Mouse (Mus musculus) CH12.LX (cell line): ENCODE data around the gene Rusc1. TPM values are rescaled to one million over a fixed set of nuclear protein-coding genes. Genes with fewer than 3 reads are reported as not detected.

Source experiments
- DNase-seq: peaks from one replicate; pipeline ENCODE4 v3.0.0-alpha.2; 2013; ENCODE audit errors: extremely low read depth
- H3K27ac ChIP-seq: 2 replicates; pipeline ENCODE4 v1.5.1; 2012; ENCODE audit warnings: low read depth, mild to moderate bottlenecking, control low read depth, moderate library complexity; ENCODE audit not compliant: insufficient read depth
- H3K27me3 ChIP-seq: replicated peaks from 2 replicates; pipeline ENCODE3; 2012; ENCODE audit warnings: inconsistent platforms
- H3K36me3 ChIP-seq, 2 experiments: replicated peaks in 1 of 2; 2 replicates each; pipeline versions ENCODE3 to v1.6.1; 2012; ENCODE audit warnings: inconsistent platforms in 1 of 2, low read length in 1 of 2, mild to moderate bottlenecking in 1 of 2, mixed read lengths in 1 of 2, moderate library complexity in 1 of 2; ENCODE audit not compliant: control insufficient read depth in 1 of 2, insufficient read depth in 1 of 2
- H3K4me1 ChIP-seq, 2 experiments: 2 replicates each; pipeline ENCODE4 v1.6.1; 2012; ENCODE audit warnings: inconsistent platforms in 1 of 2, moderate library complexity in 1 of 2; ENCODE audit not compliant: insufficient read depth in 2 of 2, control insufficient read depth in 1 of 2
- H3K4me2 ChIP-seq: 2 replicates; pipeline ENCODE4 v1.6.1; 2012; ENCODE audit warnings: low read depth, mild to moderate bottlenecking, control low read depth; ENCODE audit not compliant: poor library complexity, insufficient read depth, severe bottlenecking
- H3K4me3 ChIP-seq, 3 experiments: fragments of 150-350 bp in 1 of 3; sonication (generic) in 1 of 3; replicated peaks in 1 of 3; 2 replicates each; pipeline versions ENCODE3 to v1.5.1; 2011 to 2012; ENCODE audit warnings: low read depth in 2 of 3, low read length in 2 of 3, mild to moderate bottlenecking in 2 of 3, moderate library complexity in 2 of 3, control low read depth in 1 of 3, improper control_type of control experiment in 1 of 3, inconsistent platforms in 1 of 3, mixed read lengths in 1 of 3; ENCODE audit not compliant: poor library complexity in 1 of 3
- H3K79me2 ChIP-seq: replicated peaks from 2 replicates; pipeline ENCODE4 v1.6.1; 2012; ENCODE audit warnings: mild to moderate bottlenecking, moderate library complexity; ENCODE audit not compliant: control insufficient read depth, poor library complexity, insufficient read depth, severe bottlenecking; ENCODE audit errors: extremely low read depth
- H3K9ac ChIP-seq: 2 replicates; pipeline ENCODE4 v1.6.1; 2012; ENCODE audit warnings: low read depth, mild to moderate bottlenecking, control low read depth, moderate library complexity; ENCODE audit not compliant: insufficient read depth
- H3K9me3 ChIP-seq: replicated peaks from 2 replicates; pipeline ENCODE3; 2012; ENCODE audit warnings: low read length, inconsistent platforms, mixed read lengths
- ETS1 ChIP-seq: conservative IDR thresholded peaks from 2 replicates; pipeline ENCODE4 v1.6.1; 2012; ENCODE audit warnings: low read depth, mild to moderate bottlenecking, inconsistent platforms, low read length, improper control_type of control experiment, moderate library complexity
- JUN ChIP-seq: IDR thresholded peaks from 2 replicates; pipeline ENCODE4 v1.6.1; 2011; ENCODE audit warnings: low read depth, mild to moderate bottlenecking, low read length, improper control_type of control experiment, moderate library complexity; ENCODE audit not compliant: insufficient read depth
- KAT2A ChIP-seq: IDR thresholded peaks from 2 replicates; pipeline ENCODE4 v1.6.1; 2012; ENCODE audit warnings: low read length, improper control_type of control experiment, inconsistent platforms; ENCODE audit not compliant: insufficient replicate concordance
- MAFK ChIP-seq: IDR thresholded peaks from 2 replicates; pipeline ENCODE4 v1.6.1; 2011; ENCODE audit warnings: low read length, improper control_type of control experiment; ENCODE audit not compliant: insufficient replicate concordance
- MAZ ChIP-seq: IDR thresholded peaks from 2 replicates; pipeline ENCODE4 v1.6.1; 2012; ENCODE audit warnings: low read depth, mild to moderate bottlenecking, inconsistent platforms, low read length, improper control_type of control experiment, moderate library complexity
- MEF2A ChIP-seq: IDR thresholded peaks from 2 replicates; pipeline ENCODE4 v1.6.1; 2014; ENCODE audit warnings: low read depth, mild to moderate bottlenecking, inconsistent platforms, low read length, improper control_type of control experiment, borderline replicate concordance
- MYC ChIP-seq: IDR thresholded peaks from 2 replicates; pipeline ENCODE4 v1.6.1; 2011; ENCODE audit warnings: low read depth, mild to moderate bottlenecking, improper control_type of control experiment, low read length
- RAD21 ChIP-seq: IDR thresholded peaks from 2 replicates; pipeline ENCODE4 v1.6.1; 2011; ENCODE audit warnings: low read depth, mild to moderate bottlenecking, low read length, improper control_type of control experiment, moderate library complexity
- SIN3A ChIP-seq: IDR thresholded peaks from 2 replicates; pipeline ENCODE4 v1.6.1; 2012; ENCODE audit warnings: low read length, improper control_type of control experiment, inconsistent platforms
- UBTF ChIP-seq: IDR thresholded peaks from 2 replicates; pipeline ENCODE4 v1.6.1; 2012; ENCODE audit warnings: low read depth, mild to moderate bottlenecking, inconsistent platforms, low read length, improper control_type of control experiment, moderate library complexity
- dilution Hi-C: fragments of 300-500 bp; cut with MboI; formaldehyde crosslinking; loops from 2 replicates; pipeline ENCODE4 v1.14.3; 2020; ENCODE audit warnings: low sequenced_read_pairs; ENCODE audit not compliant: extremely low pct_unique_long_range_greater_than_20kb, extremely low pct_ligation_motif_present
- in situ Hi-C: fragments of 300-500 bp; cut with MboI; formaldehyde crosslinking; loops from 3 replicates; pipeline ENCODE4 v1.14.3; 2019; ENCODE audit warnings: low sequenced_read_pairs, low pct_ligation_motif_present, low pct_unique_long_range_greater_than_20kb, mixed read lengths
- polyA plus RNA-seq: library from polyadenylated mRNA; unstranded; fragments of >175 nt; gene quantifications from 2 replicates; pipeline ENCODE4 v1.2.1, GENCODE M21; 2012; ENCODE audit warnings: low read depth; ENCODE audit not compliant: insufficient read length
- total RNA-seq, 2 experiments: library from RNA; depleted of rRNA; stranded (reverse); fragments of 300-350 nt in 1 of 2; fragments of >200 nt in 1 of 2; gene quantifications; 2 replicates each; pipeline ENCODE4 v1.2.3; 2012 to 2014

Gene Rusc1
- total and polyA plus RNA-seq, 3 experiments: 19.4 to 30.1 (median 19.7) TPM

- dilution Hi-C loops: no loop called here
- H3K27ac ChIP-seq: no peak overlapping the region
- no peak for TF ChIP-seq KAT2A
- TF ChIP-seq ETS1: no peak
- TF ChIP-seq MEF2A: no peak
- TF ChIP-seq MYC: no peak
- no peak for TF ChIP-seq RAD21
- TF ChIP-seq MAZ: no peak
- no peak for TF ChIP-seq MAFK
- no peak for TF ChIP-seq JUN
- no peak for TF ChIP-seq UBTF
- TF ChIP-seq SIN3A: no peak
- TF ChIP-seq, all 38 proteins: peak for 0
- Histone ChIP-seq H3K9me3 (no peaks in the 10 kb centered on the region), H3K36me3 (peaks cover 57 to 87% of the 10 kb centered on the region in 2 experiments), H3K4me1 (no peaks in the 10 kb centered on the region), H3K4me2 (no peak overlapping the region), H3K9ac (no peak overlapping the region), H3K4me3 (no peak overlapping the region), H3K79me2 (no peaks in the 10 kb centered on the region), H3K27me3 (no peaks in the 10 kb centered on the region)
- no peak for DNase-seq
- in situ Hi-C loops: loop anchor here (25.0 kb wide), 1 partner anchor 106 kb away; no protein-coding TSS in a partner anchor
Measured at GRCm38 (mm10) chr3:89043359-89043758, 49.8 kb downstream of the Rusc1 start.

Other genes starting within 250 kb of the Rusc1 start
Only the 20 nearest of the 21 such genes appear.
- 59.7 and 71.2 TPM in 2 replicates for gene Msto1, start 179.3 kb downstream of the Rusc1 start, total RNA-seq (2012; rRNA removed)
- gene Msto1, start 179.3 kb downstream of the Rusc1 start, total RNA-seq (2014; rRNA removed): 63.5 and 70.7 TPM in 2 replicates
- gene Msto1, start 179.3 kb downstream of the Rusc1 start, polyA plus RNA-seq: 70.2 and 72.7 TPM in 2 replicates
- gene Ash1l, start 142.7 kb downstream of the Rusc1 start, total RNA-seq (2012; rRNA removed): 5.7 and 5.8 TPM in 2 replicates
- 2.8 and 2.9 TPM in 2 replicates for gene Ash1l, start 142.7 kb downstream of the Rusc1 start, total RNA-seq (2014; rRNA removed)
- 9.3 and 9.7 TPM in 2 replicates for gene Ash1l, start 142.7 kb downstream of the Rusc1 start, polyA plus RNA-seq
- gene Dap3, start 142.1 kb downstream of the Rusc1 start, total RNA-seq (2012; rRNA removed): 114 and 128 TPM in 2 replicates
- gene Dap3, start 142.1 kb downstream of the Rusc1 start, total RNA-seq (2014; rRNA removed): 169 and 182 TPM in 2 replicates
- 145 and 151 TPM in 2 replicates for gene Dap3, start 142.1 kb downstream of the Rusc1 start, polyA plus RNA-seq
- gene Gm43738, start 7.8 kb upstream of the Rusc1 start, total RNA-seq (2012; rRNA removed): 0.13 TPM in 1 of 2 replicates, not detected in the other
- not detected in 2 replicates for gene Gm43738, start 7.8 kb upstream of the Rusc1 start, total RNA-seq (2014; rRNA removed)
- not detected in 2 replicates for gene Gm43738, start 7.8 kb upstream of the Rusc1 start, polyA plus RNA-seq
- gene Fdps, start 8.6 kb upstream of the Rusc1 start, total RNA-seq (2012; rRNA removed): 243 and 244 TPM in 2 replicates
- 490 and 572 TPM in 2 replicates for gene Fdps, start 8.6 kb upstream of the Rusc1 start, total RNA-seq (2014; rRNA removed)
- gene Fdps, start 8.6 kb upstream of the Rusc1 start, polyA plus RNA-seq: 177 and 200 TPM in 2 replicates
- gene Pklr, start 42.8 kb upstream of the Rusc1 start, total RNA-seq (2012; rRNA removed): not detected in 2 replicates
- not detected in 2 replicates for gene Pklr, start 42.8 kb upstream of the Rusc1 start, total RNA-seq (2014; rRNA removed)
- not detected in 2 replicates for gene Pklr, start 42.8 kb upstream of the Rusc1 start, polyA plus RNA-seq
- 1.8 and 2.0 TPM in 2 replicates for gene Hcn3, start 66.9 kb upstream of the Rusc1 start, total RNA-seq (2012; rRNA removed)
- gene Hcn3, start 66.9 kb upstream of the Rusc1 start, total RNA-seq (2014; rRNA removed): 1.7 and 1.8 TPM in 2 replicates
- gene Hcn3, start 66.9 kb upstream of the Rusc1 start, polyA plus RNA-seq: 3.1 and 3.2 TPM in 2 replicates
- 29.9 and 31.2 TPM in 2 replicates for gene Clk2, start 71.5 kb upstream of the Rusc1 start, total RNA-seq (2012; rRNA removed)
- gene Clk2, start 71.5 kb upstream of the Rusc1 start, total RNA-seq (2014; rRNA removed): 18.8 and 19.7 TPM in 2 replicates
- 72.0 and 77.2 TPM in 2 replicates for gene Clk2, start 71.5 kb upstream of the Rusc1 start, polyA plus RNA-seq
- gene Scamp3, start 84.2 kb upstream of the Rusc1 start, total RNA-seq (2012; rRNA removed): 12.5 and 17.1 TPM in 2 replicates
- 4.1 and 4.5 TPM in 2 replicates for gene Scamp3, start 84.2 kb upstream of the Rusc1 start, total RNA-seq (2014; rRNA removed)
- gene Scamp3, start 84.2 kb upstream of the Rusc1 start, polyA plus RNA-seq: 64.1 and 72.7 TPM in 2 replicates
- gene Fam189b, start 89.8 kb upstream of the Rusc1 start, total RNA-seq (2012; rRNA removed): 1.6 and 2.2 TPM in 2 replicates
- gene Fam189b, start 89.8 kb upstream of the Rusc1 start, total RNA-seq (2014; rRNA removed): 0.31 and 1.1 TPM in 2 replicates
- gene Fam189b, start 89.8 kb upstream of the Rusc1 start, polyA plus RNA-seq: 6.7 and 8.4 TPM in 2 replicates
- 62.5 and 64.1 TPM in 2 replicates for gene Gba, start 109.6 kb upstream of the Rusc1 start, total RNA-seq (2012; rRNA removed)
- gene Gba, start 109.6 kb upstream of the Rusc1 start, total RNA-seq (2014; rRNA removed): 61.2 and 65.3 TPM in 2 replicates
- 59.4 and 63.6 TPM in 2 replicates for gene Gba, start 109.6 kb upstream of the Rusc1 start, polyA plus RNA-seq
- 6.1 and 10.1 TPM in 2 replicates for gene Thbs3, start 121.9 kb upstream of the Rusc1 start, total RNA-seq (2012; rRNA removed)
- gene Thbs3, start 121.9 kb upstream of the Rusc1 start, total RNA-seq (2014; rRNA removed): 4.2 and 5.7 TPM in 2 replicates
- 4.3 and 4.6 TPM in 2 replicates for gene Thbs3, start 121.9 kb upstream of the Rusc1 start, polyA plus RNA-seq
- gene Mtx1, start 133.8 kb upstream of the Rusc1 start, total RNA-seq (2012; rRNA removed): 205 and 222 TPM in 2 replicates
- gene Mtx1, start 133.8 kb upstream of the Rusc1 start, total RNA-seq (2014; rRNA removed): 256 and 299 TPM in 2 replicates
- gene Mtx1, start 133.8 kb upstream of the Rusc1 start, polyA plus RNA-seq: 159 and 162 TPM in 2 replicates
- 0.38 and 0.50 TPM in 2 replicates for gene Muc1, start 135.7 kb upstream of the Rusc1 start, total RNA-seq (2012; rRNA removed)
- gene Muc1, start 135.7 kb upstream of the Rusc1 start, total RNA-seq (2014; rRNA removed): 0.09 and 0.28 TPM in 2 replicates
- gene Muc1, start 135.7 kb upstream of the Rusc1 start, polyA plus RNA-seq: 0.60 and 0.71 TPM in 2 replicates
- 141 and 143 TPM in 2 replicates for gene Krtcap2, start 152.7 kb upstream of the Rusc1 start, total RNA-seq (2012; rRNA removed)
- 127 and 180 TPM in 2 replicates for gene Krtcap2, start 152.7 kb upstream of the Rusc1 start, total RNA-seq (2014; rRNA removed)
- gene Krtcap2, start 152.7 kb upstream of the Rusc1 start, polyA plus RNA-seq: 198 and 230 TPM in 2 replicates
- gene Trim46, start 153.0 kb upstream of the Rusc1 start, total RNA-seq (2012; rRNA removed): 1.9 and 2.0 TPM in 2 replicates
- gene Trim46, start 153.0 kb upstream of the Rusc1 start, total RNA-seq (2014; rRNA removed): 0.36 TPM in 2 replicates
- gene Trim46, start 153.0 kb upstream of the Rusc1 start, polyA plus RNA-seq: 1.4 and 1.9 TPM in 2 replicates
- gene Dpm3, start 166.0 kb upstream of the Rusc1 start, total RNA-seq (2012; rRNA removed): 189 and 228 TPM in 2 replicates
- 45.8 and 52.7 TPM in 2 replicates for gene Dpm3, start 166.0 kb upstream of the Rusc1 start, total RNA-seq (2014; rRNA removed)
- 70.4 and 74.8 TPM in 2 replicates for gene Dpm3, start 166.0 kb upstream of the Rusc1 start, polyA plus RNA-seq
- gene Slc50a1, start 177.3 kb upstream of the Rusc1 start, total RNA-seq (2012; rRNA removed): 47.8 and 50.9 TPM in 2 replicates
- 40.6 and 41.8 TPM in 2 replicates for gene Slc50a1, start 177.3 kb upstream of the Rusc1 start, total RNA-seq (2014; rRNA removed)
- 44.7 and 56.0 TPM in 2 replicates for gene Slc50a1, start 177.3 kb upstream of the Rusc1 start, polyA plus RNA-seq
- gene Efna1, start 187.8 kb upstream of the Rusc1 start, total RNA-seq (2012; rRNA removed): 0.59 and 0.93 TPM in 2 replicates
- gene Efna1, start 187.8 kb upstream of the Rusc1 start, total RNA-seq (2014; rRNA removed): 0.62 and 0.70 TPM in 2 replicates
- gene Efna1, start 187.8 kb upstream of the Rusc1 start, polyA plus RNA-seq: 0.71 and 0.80 TPM in 2 replicates
- 0.13 TPM in 1 of 2 replicates, not detected in the other for gene Efna3, start 229.7 kb upstream of the Rusc1 start, total RNA-seq (2012; rRNA removed)
- 0.09 TPM in 1 of 2 replicates, not detected in the other for gene Efna3, start 229.7 kb upstream of the Rusc1 start, total RNA-seq (2014; rRNA removed)
- 0.19 TPM in 1 of 2 replicates, not detected in the other for gene Efna3, start 229.7 kb upstream of the Rusc1 start, polyA plus RNA-seq